Mouse (Mus musculus): Measurements from ENCODE around the gene Zfp426. TPM values are rescaled to one million over a fixed set of nuclear protein-coding genes. Genes with fewer than 3 reads are reported as not detected.

Zfp426 gene
- total RNA-seq, 1 experiment, result 9.1 TPM

DNA sequence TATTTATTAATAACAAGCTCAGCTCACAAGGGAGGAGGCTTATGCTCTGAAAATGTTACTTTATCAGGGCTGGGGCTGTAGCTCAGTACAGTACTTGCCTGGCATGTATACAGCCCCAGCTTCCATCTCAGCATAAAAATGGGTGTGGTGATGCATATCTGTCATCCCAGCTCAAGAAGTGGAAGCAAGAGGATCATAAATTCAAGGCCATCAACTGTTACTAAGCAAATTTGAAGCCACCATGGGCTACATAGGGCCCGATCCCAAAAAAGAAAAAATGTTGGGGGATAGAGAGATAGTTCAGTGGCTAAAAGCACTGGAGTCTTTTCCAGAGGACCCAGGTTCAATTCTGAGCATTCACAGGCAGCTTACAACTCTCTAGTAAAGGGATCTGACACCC lies 15.9 kb downstream of the Zfp426 start:
- Histone ChIP-seq H3K9ac (ENCODE audit: insufficient read depth, low read depth, low read length, poor library complexity, severe bottlenecking) (no peak overlapping the region), H3K36me3 (ENCODE audit: control insufficient read depth, insufficient read depth, low read length, poor library complexity, severe bottlenecking) (no peaks in the 10 kb centered on the region), H3K4me3 (ENCODE audit: insufficient read depth in 1 of 2, low read depth in 1 of 2, low read length in 2 of 2, poor library complexity in 1 of 2, severe bottlenecking in 1 of 2) (no peak overlapping the region), H3K27ac (ENCODE audit: insufficient read depth, low read depth, low read length, poor library complexity, severe bottlenecking) (no peak overlapping the region), H3K4me1 (ENCODE audit: control insufficient read depth in 2 of 2, insufficient read depth in 2 of 2, low read length in 2 of 2, poor library complexity in 1 of 2) (no peaks in the 10 kb centered on the region), H3K9me3 (ENCODE audit: control insufficient read depth, insufficient read depth, low read depth, low read length) (no peaks in the 10 kb centered on the region)
- no peak for TF ChIP-seq CHD2 (IDR thresholded peaks at IDR 0.05; ENCODE audit: low read depth, low read length)
- DNase-seq (ENCODE audit: low read depth, low spot score), result no peak
- in situ Hi-C loops (cut with MboI; ENCODE audit: low sequenced_read_pairs in 2 of 2, unreplicated experiment in 2 of 2), result no loop called here

DNA sequence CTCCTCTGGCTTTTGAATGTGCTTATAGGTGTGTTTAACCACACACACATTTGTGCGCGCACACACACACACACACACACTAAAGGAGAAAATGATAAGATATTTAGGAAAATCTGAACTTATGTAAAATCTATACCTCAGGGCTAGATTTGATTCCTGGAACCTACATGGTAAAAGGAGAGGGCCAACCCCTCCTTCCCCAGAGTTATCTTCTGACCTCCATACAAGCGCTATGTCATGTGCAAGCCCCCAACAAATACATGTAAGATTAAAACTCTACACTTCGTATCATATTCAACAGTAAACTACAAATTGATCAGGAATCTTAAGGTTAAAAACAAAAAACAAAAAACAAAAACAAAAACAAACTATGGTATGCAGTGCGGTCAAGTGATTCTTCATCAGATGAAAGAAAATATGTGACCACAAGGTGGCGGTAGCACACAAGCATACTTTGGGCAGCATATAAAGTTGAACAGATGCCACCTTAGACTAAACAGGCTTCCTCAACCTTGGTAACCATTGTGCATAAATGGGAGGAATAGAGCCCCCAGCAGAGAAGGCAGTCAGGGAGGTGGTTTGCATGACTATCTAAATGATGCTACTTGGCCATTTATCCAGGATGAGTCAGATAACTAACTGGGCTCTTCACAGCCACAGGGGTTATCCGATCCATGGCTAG lies 25.6 kb downstream of the Zfp426 start:
- no peaks in the 10 kb centered on the region for H3K4me1 ChIP-seq (ENCODE audit: control insufficient read depth in 2 of 2, insufficient read depth in 2 of 2, low read length in 2 of 2, poor library complexity in 1 of 2)
- H3K27ac ChIP-seq (ENCODE audit: insufficient read depth, low read depth, low read length, poor library complexity, severe bottlenecking), result no peak overlapping the region
- DNase-seq (ENCODE audit: low read depth, low spot score), result peak; percentile 57
- no peak overlapping the region for H3K9ac ChIP-seq (ENCODE audit: insufficient read depth, low read depth, low read length, poor library complexity, severe bottlenecking)
- in situ Hi-C loops (cut with MboI; ENCODE audit: low sequenced_read_pairs in 2 of 2, unreplicated experiment in 2 of 2), result loop anchor here in 1 of 2 experiments (25.0 kb wide), 1 partner anchor 170 kb away; the partner anchor contains the start of genes Fbxl12 and Ubl5
- H3K36me3 ChIP-seq (ENCODE audit: control insufficient read depth, insufficient read depth, low read length, poor library complexity, severe bottlenecking), result no peaks in the 10 kb centered on the region; the same call in 1 of the 2 replicates
- TF ChIP-seq ZC3H11A (IDR thresholded peaks at IDR 0.05; ENCODE audit: borderline replicate concordance, low read depth, low read length) (peak; percentile 85), MAFK (IDR thresholded peaks at IDR 0.05; ENCODE audit: insufficient read depth, low read depth, low read length) (no peak)
- H3K4me3 ChIP-seq (ENCODE audit: insufficient read depth in 1 of 2, low read depth in 1 of 2, low read length in 2 of 2, poor library complexity in 1 of 2, severe bottlenecking in 1 of 2), result no peak overlapping the region
- no peaks in the 10 kb centered on the region for H3K9me3 ChIP-seq (ENCODE audit: control insufficient read depth, insufficient read depth, low read depth, low read length)

DNA sequence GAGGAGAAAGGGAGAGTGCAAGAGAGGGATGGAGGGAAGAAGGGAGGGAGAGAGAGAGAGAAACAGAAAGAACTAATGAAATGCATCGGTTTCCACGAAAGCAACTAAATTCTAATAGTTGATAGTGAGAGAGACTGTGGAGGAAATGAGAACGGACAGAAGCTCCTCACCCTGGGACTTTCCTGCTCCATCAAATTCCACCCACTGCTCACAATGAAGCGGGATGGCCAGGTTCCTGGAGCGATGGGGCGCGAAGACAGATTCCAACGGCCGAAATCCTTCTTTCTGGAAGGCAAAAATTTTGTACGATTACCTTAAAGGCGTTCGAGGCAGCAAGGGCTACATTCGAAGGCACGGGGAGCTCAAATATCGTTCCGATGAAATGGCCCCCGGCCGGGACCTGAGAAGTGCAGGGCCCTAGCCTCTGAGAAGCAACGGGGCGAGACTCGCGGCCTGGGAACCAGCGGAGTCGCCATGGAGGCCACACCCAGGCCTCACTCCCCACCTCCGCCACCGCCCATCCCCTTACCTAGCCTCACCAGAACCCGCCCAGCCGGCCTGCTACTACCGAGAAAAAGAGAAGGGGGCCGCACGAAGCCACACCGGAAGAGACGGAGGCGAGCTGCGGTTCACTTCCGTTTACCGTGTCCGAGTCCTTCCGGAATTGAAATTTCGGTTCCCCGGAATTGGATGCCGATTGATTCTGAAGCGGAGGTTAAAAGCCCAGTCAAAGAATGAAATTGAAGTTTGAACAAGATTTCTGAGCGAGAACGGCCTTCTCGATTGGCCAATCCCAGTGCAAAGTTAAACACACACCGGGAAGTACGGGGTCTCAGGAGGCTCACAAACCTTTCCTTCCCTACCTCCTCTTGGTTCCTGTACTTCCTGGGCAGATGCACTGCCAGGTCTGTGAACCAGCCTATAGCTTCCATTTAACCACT lies 32.9 kb downstream of the Zfp426 start, which contains the start of gene Zfp26:
Gene Zfp26 (minus strand): TSS at position 786 of the 941 bp plus-strand sequence.
- H3K4me3 ChIP-seq (ENCODE audit: insufficient read depth in 1 of 2, low read depth in 1 of 2, low read length in 2 of 2, poor library complexity in 1 of 2, severe bottlenecking in 1 of 2), result peak within 1 kb of the TSS; percentile 67 to 94
- H3K27ac ChIP-seq (ENCODE audit: insufficient read depth, low read depth, low read length, poor library complexity, severe bottlenecking), result peak within 1 kb of the TSS; percentile 4; the same call in 1 of the 2 replicates
- no peaks in the 10 kb centered on the region for H3K9me3 ChIP-seq (ENCODE audit: control insufficient read depth, insufficient read depth, low read depth, low read length)
- peaks cover 0 to 2% of the 10 kb centered on the region in 2 experiments; a peak in 1 of 4 replicates for H3K4me1 ChIP-seq (ENCODE audit: control insufficient read depth in 2 of 2, insufficient read depth in 2 of 2, low read length in 2 of 2, poor library complexity in 1 of 2)
- in situ Hi-C loops (cut with MboI; ENCODE audit: low sequenced_read_pairs in 2 of 2, unreplicated experiment in 2 of 2), result loop anchor here in 1 of 2 experiments (25.0 kb wide), 1 partner anchor 178 kb away; the partner anchor contains the start of genes Fbxl12 and Ubl5
- DNase-seq (ENCODE audit: low read depth, low spot score), result peak; percentile 77
- peaks cover 2% of the 10 kb centered on the region; the same call in 1 of the 2 replicates for H3K36me3 ChIP-seq (ENCODE audit: control insufficient read depth, insufficient read depth, low read length, poor library complexity, severe bottlenecking)
- H3K9ac ChIP-seq (ENCODE audit: insufficient read depth, low read depth, low read length, poor library complexity, severe bottlenecking), result peak within 1 kb of the TSS; percentile 64
- TF ChIP-seq CHD2 (IDR thresholded peaks at IDR 0.05; ENCODE audit: low read depth, low read length), result no peak
- TF ChIP-seq MAFK (IDR thresholded peaks at IDR 0.05; ENCODE audit: insufficient read depth, low read depth, low read length), result no peak
- TF ChIP-seq HCFC1 (IDR thresholded peaks at IDR 0.05; ENCODE audit: borderline replicate concordance, insufficient read depth, low read length), result 0 out of 2 replicates have a peak, but pooled peaks have one; percentile 36

DNA sequence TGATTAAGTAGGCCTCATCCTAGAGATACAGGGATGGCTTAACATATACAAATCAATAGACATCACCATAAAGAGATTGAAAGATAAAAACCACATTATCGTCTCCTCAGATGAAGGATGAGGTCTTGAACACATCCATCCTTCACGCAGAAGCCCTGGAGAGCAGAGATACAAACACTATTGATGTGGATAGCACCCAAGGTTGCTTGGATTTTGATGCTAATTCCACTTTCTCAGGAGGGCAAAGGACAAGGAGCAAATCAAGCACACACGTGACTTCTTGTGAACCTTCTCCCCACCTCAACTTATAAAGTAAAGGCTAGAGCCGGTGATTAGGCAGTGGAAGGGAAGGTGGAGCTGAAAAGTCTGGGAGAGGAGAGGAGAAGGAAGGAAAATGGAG lies 38.9 kb downstream of the Zfp426 start:
- in situ Hi-C loops (cut with MboI; ENCODE audit: low sequenced_read_pairs in 2 of 2, unreplicated experiment in 2 of 2), result loop anchor here in 1 of 2 experiments (25.0 kb wide), 1 partner anchor 184 kb away; the partner anchor contains the start of genes Fbxl12 and Ubl5
- peak; percentile 53 for DNase-seq (ENCODE audit: low read depth, low spot score)
- Histone ChIP-seq H3K4me3 (ENCODE audit: insufficient read depth in 1 of 2, low read depth in 1 of 2, low read length in 2 of 2, poor library complexity in 1 of 2, severe bottlenecking in 1 of 2) (no peak overlapping the region), H3K4me1 (ENCODE audit: control insufficient read depth in 2 of 2, insufficient read depth in 2 of 2, low read length in 2 of 2, poor library complexity in 1 of 2) (peaks cover 0 to 5% of the 10 kb centered on the region in 2 experiments; a peak in 1 of 4 replicates), H3K27ac (ENCODE audit: insufficient read depth, low read depth, low read length, poor library complexity, severe bottlenecking) (no peak overlapping the region), H3K9ac (ENCODE audit: insufficient read depth, low read depth, low read length, poor library complexity, severe bottlenecking) (no peak overlapping the region), H3K36me3 (ENCODE audit: control insufficient read depth, insufficient read depth, low read length, poor library complexity, severe bottlenecking) (peaks cover 2% of the 10 kb centered on the region; the same call in 1 of the 2 replicates), H3K9me3 (ENCODE audit: control insufficient read depth, insufficient read depth, low read depth, low read length) (no peaks in the 10 kb centered on the region)
- TF ChIP-seq HCFC1 (IDR thresholded peaks at IDR 0.05; ENCODE audit: borderline replicate concordance, insufficient read depth, low read length) (no peak), ZNF384 (IDR thresholded peaks at IDR 0.05; ENCODE audit: low read depth, low read length) (0 out of 2 replicates have a peak, but pooled peaks have one; percentile 0)

All from ES-E14 (cell line).